8 mouse cellular contexts compared by ENCODE assay signal in genomic region chr6:83711725-83712475, GRCm38 (mm10). TPM values are rescaled to one million over a fixed set of nuclear protein-coding genes. Genes with fewer than 3 reads are reported as not detected.
DNase-seq lines count a peak whose midpoint lies in the region; ATAC-seq and TF ChIP-seq lines count a peak whose summit lies in the region.

No protein-coding gene starts in this region.

- H3K4me1 ChIP-seq in heart, embryonic 11.5 days (ENCODE audit: control insufficient read depth, insufficient read depth, low read length) = peaks cover 15% of the 10 kb centered on the region
- peaks cover 71% of the 10 kb centered on the region for H3K4me1 ChIP-seq in E14TG2a.4 (replicated peaks; ENCODE audit: low read depth, low read length)
- H3K4me1 ChIP-seq in hindbrain, embryonic 10.5 days (replicated peaks) = peaks cover 34% of the 10 kb centered on the region
- H3K4me1 ChIP-seq in midbrain, embryonic 13.5 days (replicated peaks) = peaks cover 20% of the 10 kb centered on the region

- no peak overlapping the region for H3K27ac ChIP-seq in heart, embryonic 11.5 days (ENCODE audit: low read depth, low read length)
- H3K27ac ChIP-seq in hindbrain, embryonic 10.5 days = 0 out of 2 replicates have a peak overlapping the region, but pooled peaks have one; percentile 53
- H3K27ac ChIP-seq in midbrain, embryonic 13.5 days = no peak overlapping the region

- intact Hi-C loops in heart, postnatal 14 days (cut with DNase I) = no loop called here

- peaks cover 98% of the 10 kb centered on the region for H3K27me3 ChIP-seq in heart, embryonic 11.5 days (ENCODE audit: control insufficient read depth, insufficient read depth, low read length)
- H3K27me3 ChIP-seq in E14TG2a.4 (ENCODE audit: insufficient read depth, low read length) = peaks cover 96% of the 10 kb centered on the region
- H3K27me3 ChIP-seq in hindbrain, embryonic 10.5 days (ENCODE audit: insufficient read depth, poor library complexity, severe bottlenecking) = peaks cover 100% of the 10 kb centered on the region
- H3K27me3 ChIP-seq in midbrain, embryonic 13.5 days = peaks cover 96% of the 10 kb centered on the region

- peak overlapping the region; percentile 41 for H3K4me3 ChIP-seq in heart, embryonic 11.5 days (ENCODE audit: low read depth, low read length)
- H3K4me3 ChIP-seq in E14TG2a.4 (replicated peaks; ENCODE audit: low read length) = peak overlapping the region; percentile 80
- peak overlapping the region; percentile 58 for H3K4me3 ChIP-seq in hindbrain, embryonic 10.5 days
- H3K4me3 ChIP-seq in midbrain, embryonic 13.5 days (replicated peaks) = peak overlapping the region; percentile 39

- no peak for ATAC-seq in heart, embryonic 11.5 days (replicated peaks; ENCODE audit: insufficient number of reproducible peaks, low FRiP score, low TSS enrichment)
- ATAC-seq in midbrain, embryonic 13.5 days = 0 out of 2 replicates have a peak, but pooled peaks have one; percentile 5
- ATAC-seq in granulocyte monocyte progenitor cell, adult 5-6 weeks (replicated peaks; ENCODE audit: poor library complexity, severe bottlenecking) = no peak
- ATAC-seq in monocyte, adult 5-6 weeks (replicated peaks; ENCODE audit: insufficient number of reproducible peaks, low FRiP score, low TSS enrichment, poor library complexity, severe bottlenecking) = no peak

- no peak for TF ChIP-seq CTCF in E14TG2a.4 (conservative IDR thresholded peaks at IDR 0.05; ENCODE audit: low read length)

- H3K9me3 ChIP-seq in heart, embryonic 11.5 days (replicated peaks; ENCODE audit: control insufficient read depth, low read length) = no peaks in the 10 kb centered on the region
- no peaks in the 10 kb centered on the region for H3K9me3 ChIP-seq in E14TG2a.4 (ENCODE audit: low read length)
- H3K9me3 ChIP-seq in hindbrain, embryonic 10.5 days = no peaks in the 10 kb centered on the region
- no peaks in the 10 kb centered on the region for H3K9me3 ChIP-seq in midbrain, embryonic 13.5 days

- H3K36me3 ChIP-seq in heart, embryonic 11.5 days (ENCODE audit: control insufficient read depth, insufficient read depth, low read length) = no peaks in the 10 kb centered on the region
- no peaks in the 10 kb centered on the region for H3K36me3 ChIP-seq in E14TG2a.4 (ENCODE audit: insufficient read depth, low read length)
- no peaks in the 10 kb centered on the region for H3K36me3 ChIP-seq in hindbrain, embryonic 10.5 days
- no peaks in the 10 kb centered on the region for H3K36me3 ChIP-seq in midbrain, embryonic 13.5 days

- no peak for DNase-seq in heart, postnatal 14 days
- DNase-seq in hindbrain, embryonic 10.5 days (ENCODE audit: low spot score) = peak; percentile 49
- no peak for DNase-seq in adrenal gland, postnatal 10 days

- H3K9ac ChIP-seq in heart, embryonic 11.5 days (ENCODE audit: low read depth, low read length) = no peak overlapping the region
- peak overlapping the region; percentile 11; the same call in 1 of the 2 replicates for H3K9ac ChIP-seq in midbrain, embryonic 13.5 days (replicated peaks)

- 2% methylated on average over 45 of the region's 45 CpGs for WGBS in heart, embryonic 11.5 days (ENCODE audit: insufficient replicate concordance)
- WGBS in hindbrain, embryonic 10.5 days = under 1% methylated on average over 45 of the region's 45 CpGs
- 1% methylated on average over 45 of the region's 45 CpGs for WGBS in midbrain, embryonic 13.5 days

- peak overlapping the region; percentile 69 for H3K4me2 ChIP-seq in heart, embryonic 11.5 days
- peak overlapping the region; percentile 64 for H3K4me2 ChIP-seq in midbrain, embryonic 13.5 days (replicated peaks)

RNA-seq across cellular contexts. Expression of gene Vax2, which starts 0.8 kb away (rescaled TPM):
- polyA plus RNA-seq in heart, embryonic 11.5 days (2014; fragmentation: Nextera tagmentation; extraction: Ambion mirVana) = not detected in 2 replicates
- not detected for total RNA-seq in heart, postnatal 14 days (2021)
- 0.60 and 0.86 TPM in 2 replicates for polyA plus RNA-seq in hindbrain, embryonic 10.5 days (2016; fragmentation: Nextera tagmentation; extraction: Ambion mirVana)
- polyA plus RNA-seq in midbrain, embryonic 13.5 days (2015; fragmentation: Nextera tagmentation; extraction: Ambion mirVana) = 0.32 and 0.46 TPM in 2 replicates
- total RNA-seq in granulocyte monocyte progenitor cell, adult 5-6 weeks (2014; fragmentation: Nextera tagmentation) = not detected in 2 replicates
- not detected in 2 replicates for total RNA-seq in granulocyte monocyte progenitor cell, adult 5-6 weeks (2017)
- total RNA-seq in adrenal gland, postnatal 10 days (2021) = not detected
- total RNA-seq in monocyte, adult 5-6 weeks (2017) = not detected in 3 replicates

RNA-seq across cellular contexts. Expression of gene Atp6v1b1, which starts 30.9 kb away (rescaled TPM):
- not detected in 2 replicates for polyA plus RNA-seq in heart, embryonic 11.5 days (2014; fragmentation: Nextera tagmentation; extraction: Ambion mirVana)
- total RNA-seq in heart, postnatal 14 days (2021) = under 1 TPM in 1 of 2 experiments, not detected in 1; 0.60 TPM
- polyA plus RNA-seq in hindbrain, embryonic 10.5 days (2016; fragmentation: Nextera tagmentation; extraction: Ambion mirVana) = not detected in 2 replicates
- polyA plus RNA-seq in midbrain, embryonic 13.5 days (2015; fragmentation: Nextera tagmentation; extraction: Ambion mirVana) = not detected in 2 replicates
- total RNA-seq in granulocyte monocyte progenitor cell, adult 5-6 weeks (2014; fragmentation: Nextera tagmentation) = not detected in 2 replicates
- not detected in 2 replicates for total RNA-seq in granulocyte monocyte progenitor cell, adult 5-6 weeks (2017)
- total RNA-seq in adrenal gland, postnatal 10 days (2021) = not detected
- total RNA-seq in monocyte, adult 5-6 weeks (2017) = not detected in 3 replicates

RNA-seq across cellular contexts. Expression of gene Cd207, which starts 34.2 kb away (rescaled TPM):
- not detected in 2 replicates for polyA plus RNA-seq in heart, embryonic 11.5 days (2014; fragmentation: Nextera tagmentation; extraction: Ambion mirVana)
- under 1 TPM; 0.37 to 0.76 TPM for total RNA-seq in heart, postnatal 14 days (2021)
- polyA plus RNA-seq in hindbrain, embryonic 10.5 days (2016; fragmentation: Nextera tagmentation; extraction: Ambion mirVana) = not detected in 2 replicates
- not detected in 2 replicates for polyA plus RNA-seq in midbrain, embryonic 13.5 days (2015; fragmentation: Nextera tagmentation; extraction: Ambion mirVana)
- not detected in 2 replicates for total RNA-seq in granulocyte monocyte progenitor cell, adult 5-6 weeks (2014; fragmentation: Nextera tagmentation)
- total RNA-seq in granulocyte monocyte progenitor cell, adult 5-6 weeks (2017) = not detected in 2 replicates
- total RNA-seq in adrenal gland, postnatal 10 days (2021) = under 1 TPM; 0.39 to 0.45 TPM
- total RNA-seq in monocyte, adult 5-6 weeks (2017) = not detected in 3 replicates

RNA-seq across cellular contexts. Expression of gene Ankrd53, which starts 50.5 kb away (rescaled TPM):
- not detected in 2 replicates for polyA plus RNA-seq in heart, embryonic 11.5 days (2014; fragmentation: Nextera tagmentation; extraction: Ambion mirVana)
- total RNA-seq in heart, postnatal 14 days (2021) = not detected
- 0.12 TPM in 1 of 2 replicates, not detected in the other for polyA plus RNA-seq in hindbrain, embryonic 10.5 days (2016; fragmentation: Nextera tagmentation; extraction: Ambion mirVana)
- polyA plus RNA-seq in midbrain, embryonic 13.5 days (2015; fragmentation: Nextera tagmentation; extraction: Ambion mirVana) = 0.17 and 0.21 TPM in 2 replicates
- total RNA-seq in granulocyte monocyte progenitor cell, adult 5-6 weeks (2014; fragmentation: Nextera tagmentation) = 0.41 TPM in 1 of 2 replicates, not detected in the other
- total RNA-seq in granulocyte monocyte progenitor cell, adult 5-6 weeks (2017) = not detected in 2 replicates
- total RNA-seq in adrenal gland, postnatal 10 days (2021) = under 1 TPM in 1 of 2 experiments, not detected in 1; 0.15 TPM
- total RNA-seq in monocyte, adult 5-6 weeks (2017) = not detected in 3 replicates

RNA-seq across cellular contexts. Expression of gene Clec4f, which starts 55.9 kb away (rescaled TPM):
- 0.19 TPM in 1 of 2 replicates, not detected in the other for polyA plus RNA-seq in heart, embryonic 11.5 days (2014; fragmentation: Nextera tagmentation; extraction: Ambion mirVana)
- not detected for total RNA-seq in heart, postnatal 14 days (2021)
- 0.10 TPM in 1 of 2 replicates, not detected in the other for polyA plus RNA-seq in hindbrain, embryonic 10.5 days (2016; fragmentation: Nextera tagmentation; extraction: Ambion mirVana)
- polyA plus RNA-seq in midbrain, embryonic 13.5 days (2015; fragmentation: Nextera tagmentation; extraction: Ambion mirVana) = not detected in 2 replicates
- not detected in 2 replicates for total RNA-seq in granulocyte monocyte progenitor cell, adult 5-6 weeks (2014; fragmentation: Nextera tagmentation)
- not detected in 2 replicates for total RNA-seq in granulocyte monocyte progenitor cell, adult 5-6 weeks (2017)
- total RNA-seq in adrenal gland, postnatal 10 days (2021) = 10 to 100 TPM in 1 of 2 experiments, 1 to 10 TPM in 1; 6.5 to 17.5 TPM
- total RNA-seq in monocyte, adult 5-6 weeks (2017) = not detected in 3 replicates
